Mouse (Mus musculus): ENCODE results near the gene Arhgap20.

DNA sequence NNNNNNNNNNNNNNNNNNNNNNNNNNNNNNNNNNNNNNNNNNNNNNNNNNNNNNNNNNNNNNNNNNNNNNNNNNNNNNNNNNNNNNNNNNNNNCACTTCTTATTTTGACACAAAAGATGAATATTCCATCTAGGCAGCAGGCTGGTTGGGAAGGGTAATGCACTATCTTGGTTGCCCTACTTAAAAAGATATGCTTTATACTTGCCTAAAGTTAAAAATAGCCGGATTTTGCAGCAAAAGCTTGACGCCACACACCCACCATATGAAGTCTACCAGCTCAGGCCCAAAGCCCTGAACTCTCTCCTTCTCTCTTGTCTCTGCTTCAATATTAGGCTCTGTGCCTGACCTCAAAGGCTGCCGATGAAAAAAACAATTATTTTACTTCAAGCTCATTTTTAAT lies 46.3 kb upstream of the Arhgap20 start:
- TF ChIP-seq TAL1 (IDR thresholded peaks at IDR 0.05; ENCODE audit: low read length): no peak
- no peak for TF ChIP-seq GATA1 (IDR thresholded peaks at IDR 0.05; ENCODE audit: low read length)

Data from erythroblast, embryonic 14.5 days (primary cell).